Mouse (Mus musculus): ENCODE results near the gene Man2a1. TPM values are rescaled to one million over a fixed set of nuclear protein-coding genes. Genes with fewer than 3 reads are reported as not detected.

Gene Man2a1
- total and polyA plus RNA-seq, 3 experiments: 4.7 to 18.5 (median 17.2) TPM

DNA sequence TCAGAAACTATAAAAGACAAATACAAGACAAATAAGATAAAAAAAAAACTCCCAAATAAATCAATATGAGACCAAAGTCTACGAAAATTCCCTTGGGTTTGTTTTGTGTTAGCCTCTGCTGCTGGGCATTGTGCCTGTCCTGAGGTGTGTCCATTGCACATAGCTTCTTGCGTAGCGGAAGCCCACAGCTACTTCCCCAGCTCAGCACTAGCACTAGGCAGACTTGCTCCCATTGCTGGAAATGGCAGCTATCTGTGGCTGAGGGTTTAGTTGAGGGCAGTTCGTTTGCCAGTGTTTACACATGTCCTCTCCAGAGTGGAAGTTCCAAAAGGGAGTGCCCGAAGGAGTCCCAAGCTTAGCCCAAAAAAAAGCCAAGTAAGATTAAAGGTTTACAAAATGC lies 146.9 kb downstream of the Man2a1 start:
- peaks cover 3% of the 10 kb centered on the region for H3K4me1 ChIP-seq (ENCODE audit: control insufficient read depth, insufficient read depth, low read length)
- 77% methylated on average over 5 of the region's 5 CpGs for WGBS
- H3K4me3 ChIP-seq: no peak overlapping the region
- H3K36me3 ChIP-seq (ENCODE audit: control insufficient read depth, insufficient read depth, low read length): peaks cover 15% of the 10 kb centered on the region
- no peaks in the 10 kb centered on the region for H3K79me2 ChIP-seq (replicated peaks; ENCODE audit: control insufficient read depth, insufficient read depth, low read length)
- no peaks in the 10 kb centered on the region for H3K27me3 ChIP-seq (ENCODE audit: control insufficient read depth, insufficient read depth, low read length)
- no peak for DNase-seq
- intact Hi-C loops (cut with DNase I): no loop called here
- H3K27ac ChIP-seq: peak overlapping the region; percentile 34
- no peak overlapping the region for H3K9ac ChIP-seq (ENCODE audit: low read depth, low read length)
- TF ChIP-seq CTCF (IDR thresholded peaks at IDR 0.05): no peak

DNA sequence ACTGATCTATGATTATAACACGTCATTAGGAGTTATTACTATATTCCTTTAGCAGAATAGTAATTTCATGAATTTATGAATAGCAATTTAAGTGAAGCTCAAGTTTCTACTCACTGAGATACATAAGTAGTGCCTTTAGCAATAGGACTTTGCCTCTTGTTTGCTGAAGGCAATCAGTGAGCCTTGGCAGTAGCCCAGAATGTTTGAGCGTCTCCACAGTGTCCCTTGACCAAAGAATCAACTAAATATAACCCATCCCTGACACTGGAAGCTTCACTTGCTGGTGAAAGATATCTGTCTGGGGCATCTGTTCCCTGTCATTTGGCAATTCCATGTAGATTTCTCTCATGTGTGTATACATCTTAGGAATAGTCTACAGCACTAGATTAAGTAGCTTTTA lies 147.6 kb downstream of the Man2a1 start:
- Histone ChIP-seq H3K4me1 (ENCODE audit: control insufficient read depth, insufficient read depth, low read length) (peaks cover 3% of the 10 kb centered on the region), H3K36me3 (ENCODE audit: control insufficient read depth, insufficient read depth, low read length) (peaks cover 19% of the 10 kb centered on the region), H3K27ac (peak overlapping the region; percentile 34), H3K9ac (ENCODE audit: low read depth, low read length) (no peak overlapping the region), H3K79me2 (replicated peaks; ENCODE audit: control insufficient read depth, insufficient read depth, low read length) (no peaks in the 10 kb centered on the region), H3K4me3 (no peak overlapping the region), H3K27me3 (ENCODE audit: control insufficient read depth, insufficient read depth, low read length) (no peaks in the 10 kb centered on the region)
- 43% methylated on average over 2 of the region's 2 CpGs for WGBS
- peak in 1 of 2 experiments; percentile 52 for DNase-seq
- intact Hi-C loops (cut with DNase I): no loop called here
- TF ChIP-seq EP300 (IDR thresholded peaks at IDR 0.05; ENCODE audit: insufficient read depth, low read depth, low read length): no peak
- TF ChIP-seq CTCF (IDR thresholded peaks at IDR 0.05): no peak
- no peak for TF ChIP-seq POLR2A (IDR thresholded peaks at IDR 0.05; ENCODE audit: insufficient read depth, low read depth, low read length)

GRCm38 (mm10) chr17:64749146-64749545 lies 148.6 kb downstream of the Man2a1 start:
- H3K79me2 ChIP-seq (replicated peaks; ENCODE audit: control insufficient read depth, insufficient read depth, low read length): no peaks in the 10 kb centered on the region
- no peaks in the 10 kb centered on the region for H3K27me3 ChIP-seq (ENCODE audit: control insufficient read depth, insufficient read depth, low read length)
- 81% methylated on average over 1 of the region's 1 CpGs for WGBS
- TF ChIP-seq CTCF (IDR thresholded peaks at IDR 0.05): no peak
- TF ChIP-seq POLR2A (IDR thresholded peaks at IDR 0.05; ENCODE audit: insufficient read depth, low read depth, low read length): no peak
- TF ChIP-seq EP300 (IDR thresholded peaks at IDR 0.05; ENCODE audit: insufficient read depth, low read depth, low read length): no peak
- DNase-seq: no peak
- intact Hi-C loops (cut with DNase I): no loop called here
- no peak overlapping the region for H3K9ac ChIP-seq (ENCODE audit: low read depth, low read length)
- H3K27ac ChIP-seq: no peak overlapping the region
- peaks cover 3% of the 10 kb centered on the region for H3K4me1 ChIP-seq (ENCODE audit: control insufficient read depth, insufficient read depth, low read length)
- H3K4me3 ChIP-seq: no peak overlapping the region
- peaks cover 21% of the 10 kb centered on the region for H3K36me3 ChIP-seq (ENCODE audit: control insufficient read depth, insufficient read depth, low read length)

- intact Hi-C loops (cut with DNase I): loop anchor here (5.0 kb wide), 1 partner anchor 34 kb away; no protein-coding TSS in a partner anchor
- no peak for DNase-seq
- peaks cover 23% of the 10 kb centered on the region for H3K36me3 ChIP-seq (ENCODE audit: control insufficient read depth, insufficient read depth, low read length)
- 85% methylated on average over 5 of the region's 5 CpGs for WGBS
- no peak overlapping the region for H3K27ac ChIP-seq
- H3K79me2 ChIP-seq (replicated peaks; ENCODE audit: control insufficient read depth, insufficient read depth, low read length): no peaks in the 10 kb centered on the region
- no peaks in the 10 kb centered on the region for H3K27me3 ChIP-seq (ENCODE audit: control insufficient read depth, insufficient read depth, low read length)
- H3K4me1 ChIP-seq (ENCODE audit: control insufficient read depth, insufficient read depth, low read length): peaks cover 3% of the 10 kb centered on the region
- no peak overlapping the region for H3K9ac ChIP-seq (ENCODE audit: low read depth, low read length)
- TF ChIP-seq EP300 (IDR thresholded peaks at IDR 0.05; ENCODE audit: insufficient read depth, low read depth, low read length) (no peak), POLR2A (IDR thresholded peaks at IDR 0.05; ENCODE audit: insufficient read depth, low read depth, low read length) (no peak), CTCF (IDR thresholded peaks at IDR 0.05) (no peak)
- H3K4me3 ChIP-seq: no peak overlapping the region
Measured at GRCm38 (mm10) chr17:64751249-64751648, 150.7 kb downstream of the Man2a1 start.

GRCm38 (mm10) chr17:64752126-64753019 lies 151.8 kb downstream of the Man2a1 start:
- H3K36me3 ChIP-seq (ENCODE audit: control insufficient read depth, insufficient read depth, low read length): peaks cover 23% of the 10 kb centered on the region
- TF ChIP-seq POLR2A (IDR thresholded peaks at IDR 0.05; ENCODE audit: insufficient read depth, low read depth, low read length) (no peak), EP300 (IDR thresholded peaks at IDR 0.05; ENCODE audit: insufficient read depth, low read depth, low read length) (peak; percentile 72; the same call in 1 of the 2 replicates)
- H3K9ac ChIP-seq (ENCODE audit: low read depth, low read length): no peak overlapping the region
- H3K4me1 ChIP-seq (ENCODE audit: control insufficient read depth, insufficient read depth, low read length): peaks cover 3% of the 10 kb centered on the region
- no peaks in the 10 kb centered on the region for H3K27me3 ChIP-seq (ENCODE audit: control insufficient read depth, insufficient read depth, low read length)
- no peaks in the 10 kb centered on the region for H3K79me2 ChIP-seq (replicated peaks; ENCODE audit: control insufficient read depth, insufficient read depth, low read length)
- peak overlapping the region; percentile 6 for H3K27ac ChIP-seq
- intact Hi-C loops (cut with DNase I): loop anchor here (5.0 kb wide), 1 partner anchor 35 kb away; no protein-coding TSS in a partner anchor
- H3K4me3 ChIP-seq: no peak overlapping the region
- peak; percentile 50 to 51 for DNase-seq
- 70% methylated on average over 13 of the region's 13 CpGs for WGBS

DNA sequence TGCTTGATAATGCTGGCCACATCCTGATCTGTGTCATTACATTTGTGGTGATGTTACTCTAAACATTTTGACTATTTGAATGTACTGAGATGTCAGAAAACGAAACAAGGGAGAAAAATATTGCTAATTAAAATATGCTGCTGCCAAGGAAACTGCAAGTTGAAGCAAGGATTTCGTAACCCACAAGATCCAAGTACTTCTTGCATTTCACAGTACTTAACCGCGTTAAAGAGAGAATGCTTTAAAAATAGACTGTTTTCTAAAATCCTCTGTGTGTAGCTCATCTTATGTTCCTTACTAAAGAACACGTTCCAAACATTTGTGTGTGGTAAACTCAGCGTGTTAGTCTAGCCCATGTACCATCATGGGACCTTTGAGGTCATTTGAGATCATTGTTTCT lies 153.0 kb downstream of the Man2a1 start:
- Histone ChIP-seq H3K4me1 (ENCODE audit: control insufficient read depth, insufficient read depth, low read length) (no peaks in the 10 kb centered on the region; the same call in 1 of the 2 replicates), H3K27me3 (ENCODE audit: control insufficient read depth, insufficient read depth, low read length) (no peaks in the 10 kb centered on the region), H3K9ac (ENCODE audit: low read depth, low read length) (no peak overlapping the region), H3K27ac (peak overlapping the region; percentile 17; the same call in 1 of the 2 replicates), H3K36me3 (ENCODE audit: control insufficient read depth, insufficient read depth, low read length) (peaks cover 23% of the 10 kb centered on the region), H3K79me2 (replicated peaks; ENCODE audit: control insufficient read depth, insufficient read depth, low read length) (no peaks in the 10 kb centered on the region), H3K4me3 (no peak overlapping the region)
- TF ChIP-seq POLR2A (IDR thresholded peaks at IDR 0.05; ENCODE audit: insufficient read depth, low read depth, low read length) (no peak), EP300 (IDR thresholded peaks at IDR 0.05; ENCODE audit: insufficient read depth, low read depth, low read length) (no peak), CTCF (IDR thresholded peaks at IDR 0.05) (no peak)
- DNase-seq: no peak
- intact Hi-C loops (cut with DNase I): loop anchor here (5.0 kb wide), 1 partner anchor 36 kb away; no protein-coding TSS in a partner anchor
- WGBS: 89% methylated on average over 6 of the region's 6 CpGs

Measured in heart, adult 2 months (tissue).